Mouse (Mus musculus) cerebellum, adult 9-10 months (tissue): ENCODE measurements at regions not wholly inside any gene's neighbourhood (a gene's known extent, or its start where the extent isn't known, plus 50 kb on each side); places are given as distances from the start of the nearest gene placed in this dataset.
"Not testable (repeated sequence)": the region's sequence is repeated elsewhere in the genome, so short reads cannot be mapped to it uniquely, and the experiment has no call there.

Experiments
- DNase-seq: peaks from one replicate; pipeline ENCODE4 v3.0.0; 2022

GRCm38 (mm10) chr12:79989582-79990110 is 123.2 kb downstream of the Zfp36l1 start:
- DNase-seq, result no peak

- DNase-seq, result no peak
Observed at GRCm38 (mm10) chr12:79988401-79989358, 124.1 kb downstream of the Zfp36l1 start.

- no peak for DNase-seq
Observed at GRCm38 (mm10) chr12:79986241-79986976, 126.4 kb downstream of the Zfp36l1 start.

- no peak for DNase-seq
Observed at GRCm38 (mm10) chr12:79984985-79985747, 127.6 kb downstream of the Zfp36l1 start.

GRCm38 (mm10) chr12:79984025-79984790 is 128.6 kb downstream of the Zfp36l1 start:
- DNase-seq, result no peak

GRCm38 (mm10) chr12:79983232-79983631 is 129.6 kb downstream of the Zfp36l1 start:
- no peak for DNase-seq

- not testable (repeated sequence) for DNase-seq
Observed at GRCm38 (mm10) chr12:79982497-79982896, 130.3 kb downstream of the Zfp36l1 start.

- DNase-seq, result no peak
Observed at GRCm38 (mm10) chr12:79980711-79981110, 132.1 kb downstream of the Zfp36l1 start.

- DNase-seq, result no peak
Observed at GRCm38 (mm10) chr12:79977136-79977535, 135.7 kb downstream of the Zfp36l1 start.

- DNase-seq, result no peak
Observed at GRCm38 (mm10) chr12:79975466-79976239, 137.2 kb downstream of the Zfp36l1 start.

GRCm38 (mm10) chr12:79975050-79975449 is 137.8 kb downstream of the Zfp36l1 start:
- no peak for DNase-seq

- DNase-seq, result no peak
Observed at GRCm38 (mm10) chr12:79974530-79974929, 138.3 kb downstream of the Zfp36l1 start.

- DNase-seq, result no peak
Observed at GRCm38 (mm10) chr12:79973566-79974230, 139.1 kb downstream of the Zfp36l1 start.

- DNase-seq, result no peak
Observed at GRCm38 (mm10) chr12:79970981-79971390, 141.8 kb downstream of the Zfp36l1 start.

GRCm38 (mm10) chr12:79970227-79970901 is 142.4 kb downstream of the Zfp36l1 start:
- DNase-seq, result no peak

- no peak for DNase-seq
Observed at GRCm38 (mm10) chr12:79969346-79970226, 143.2 kb downstream of the Zfp36l1 start.

GRCm38 (mm10) chr12:79968676-79969075 is 144.1 kb downstream of the Zfp36l1 start:
- DNase-seq, result no peak

GRCm38 (mm10) chr12:79967491-79968255 is 145.1 kb downstream of the Zfp36l1 start:
- peak; percentile 31 for DNase-seq
